Mouse (Mus musculus): ENCODE results near the gene Snx27.
A peak's percentile ranks its signal among the peaks of the same experiment; 100 is the strongest.

Snx27 gene

GRCm38 (mm10) chr3:94476301-94477035, 106.0 kb downstream of the Snx27 start:
- DNase-seq, result peak; percentile 46

- peak; percentile 68 for DNase-seq
Measured at GRCm38 (mm10) chr3:94473567-94474232, 108.8 kb downstream of the Snx27 start.

- no peak for DNase-seq
Measured at GRCm38 (mm10) chr3:94473115-94473505, 109.4 kb downstream of the Snx27 start.

- peak; percentile 78 for DNase-seq
Measured at GRCm38 (mm10) chr3:94472447-94473114, 109.9 kb downstream of the Snx27 start.

GRCm38 (mm10) chr3:94468931-94469330, 113.6 kb downstream of the Snx27 start:
- DNase-seq, result no peak

GRCm38 (mm10) chr3:94465632-94466430, 116.7 kb downstream of the Snx27 start:
- no peak for DNase-seq

GRCm38 (mm10) chr3:94463926-94464578, 118.5 kb downstream of the Snx27 start:
- DNase-seq, result peak; percentile 67

- no peak for DNase-seq
Measured at GRCm38 (mm10) chr3:94459834-94460233, 122.7 kb downstream of the Snx27 start.

- DNase-seq, result no peak
Measured at GRCm38 (mm10) chr3:94457055-94457454, 125.5 kb downstream of the Snx27 start.

GRCm38 (mm10) chr3:94456529-94457000, 126.0 kb downstream of the Snx27 start:
- DNase-seq, result peak; percentile 96

GRCm38 (mm10) chr3:94449377-94449776, 133.1 kb downstream of the Snx27 start:
- DNase-seq, result no peak
